Mouse (Mus musculus) midbrain, embryonic 14.5 days (tissue): ENCODE results near the gene Lmx1a. TPM values are rescaled to one million over a fixed set of nuclear protein-coding genes. Genes with fewer than 3 reads are reported as not detected.

Source experiments
- polyA plus RNA-seq: library from polyadenylated mRNA; unstranded; fragments of >200 nt; fragmentation: Nextera tagmentation; extraction: Ambion mirVana; gene quantifications from 2 replicates; pipeline ENCODE4 v1.2.1, GENCODE M21; 2014

Lmx1a gene
- polyA plus RNA-seq, 1 experiment from 2014 or later, result 7.1 TPM

Other genes starting within 250 kb of the Lmx1a start
- gene Lrrc52, start 222.5 kb upstream of the Lmx1a start, polyA plus RNA-seq, result not detected in 2 replicates
- gene Rxrg, start 90.9 kb upstream of the Lmx1a start, polyA plus RNA-seq, result 5.2 and 8.2 TPM in 2 replicates